Mouse (Mus musculus) ES-E14 (cell line): ENCODE results near the gene Tctn1. TPM values are rescaled to one million over a fixed set of nuclear protein-coding genes. Genes with fewer than 3 reads are reported as not detected.

ENCODE experiments used
- DNase-seq: peaks from one replicate; pipeline ENCODE4 v3.0.0-alpha.2; 2013; ENCODE audit warnings: low read depth, low spot score
- H3K27ac ChIP-seq: 2 replicates; pipeline ENCODE4 v1.5.1; 2012; ENCODE audit warnings: low read depth, mild to moderate bottlenecking, low read length, moderate library complexity, mixed read lengths; ENCODE audit not compliant: poor library complexity, insufficient read depth, severe bottlenecking
- H3K36me3 ChIP-seq: 2 replicates; pipeline ENCODE4 v1.6.1; 2012; ENCODE audit warnings: mild to moderate bottlenecking, low read length, moderate library complexity, mixed read lengths; ENCODE audit not compliant: control insufficient read depth, poor library complexity, insufficient read depth, severe bottlenecking
- H3K4me1 ChIP-seq, 2 experiments: fragments of 150-350 bp in 1 of 2; sonication (generic) in 1 of 2; 2 replicates each; pipeline ENCODE4 v1.6.1; 2012; ENCODE audit warnings: low read length in 2 of 2, mild to moderate bottlenecking in 1 of 2, mixed read lengths in 1 of 2; ENCODE audit not compliant: control insufficient read depth in 2 of 2, insufficient read depth in 2 of 2, poor library complexity in 1 of 2
- H3K4me3 ChIP-seq, 2 experiments: fragments of 150-350 bp in 1 of 2; sonication (generic) in 1 of 2; 2 replicates each; pipeline ENCODE4 v1.5.1; 2012; ENCODE audit warnings: low read length in 2 of 2, low read depth in 1 of 2, mild to moderate bottlenecking in 1 of 2, mixed read lengths in 1 of 2; ENCODE audit not compliant: insufficient read depth in 1 of 2, poor library complexity in 1 of 2, severe bottlenecking in 1 of 2
- H3K9ac ChIP-seq: 2 replicates; pipeline ENCODE4 v1.6.1; 2012; ENCODE audit warnings: low read depth, mild to moderate bottlenecking, low read length, mixed read lengths; ENCODE audit not compliant: poor library complexity, insufficient read depth, severe bottlenecking
- H3K9me3 ChIP-seq: fragments of 150-350 bp; sonication (generic); 2 replicates; pipeline ENCODE4 v1.6.1; 2012; ENCODE audit warnings: low read depth, mild to moderate bottlenecking, low read length; ENCODE audit not compliant: control insufficient read depth, insufficient read depth
- CHD2 ChIP-seq: IDR thresholded peaks from 2 replicates; pipeline ENCODE4 v1.6.1; 2014; ENCODE audit warnings: mild to moderate bottlenecking, low read depth, low read length, inconsistent platforms
- HCFC1 ChIP-seq: IDR thresholded peaks from 2 replicates; pipeline ENCODE4 v1.6.1; 2012; ENCODE audit warnings: low read length, inconsistent platforms, borderline replicate concordance; ENCODE audit not compliant: insufficient read depth
- MAFK ChIP-seq: IDR thresholded peaks from 2 replicates; pipeline ENCODE4 v1.6.1; 2014; ENCODE audit warnings: mild to moderate bottlenecking, low read depth, low read length, inconsistent platforms; ENCODE audit not compliant: insufficient read depth
- ZC3H11A ChIP-seq: IDR thresholded peaks from 2 replicates; pipeline ENCODE4 v1.6.1; 2012; ENCODE audit warnings: low read depth, mild to moderate bottlenecking, inconsistent platforms, low read length, borderline replicate concordance
- ZNF384 ChIP-seq: IDR thresholded peaks from 2 replicates; pipeline ENCODE4 v1.6.1; 2012; ENCODE audit warnings: low read depth, low read length, inconsistent platforms
- in situ Hi-C, 2 experiments: fragments of 600-800 bp; cut with MboI; formaldehyde crosslinking; loops; one replicate each; pipeline ENCODE4 v1.15.1; 2025; ENCODE audit warnings: low sequenced_read_pairs in 2 of 2, inconsistent platforms in 1 of 2; ENCODE audit not compliant: unreplicated experiment in 2 of 2
- total RNA-seq: library from RNA; depleted of rRNA; stranded (reverse); fragments of 300-350 nt; gene quantifications from 2 replicates; pipeline ENCODE4 v1.2.3, GENCODE M21; 2012

Tctn1 gene
- total RNA-seq, 1 experiment: 15.4 TPM

GRCm38 (mm10) chr5:122243781-122244523, 20.3 kb downstream of the Tctn1 start:
- no peaks in the 10 kb centered on the region; a peak in 1 of 4 replicates for H3K4me1 ChIP-seq
- H3K9me3 ChIP-seq: no peaks in the 10 kb centered on the region
- in situ Hi-C loops: no loop called here
- H3K27ac ChIP-seq: no peak overlapping the region
- H3K36me3 ChIP-seq: peaks cover 29% of the 10 kb centered on the region
- H3K9ac ChIP-seq: no peak overlapping the region
- H3K4me3 ChIP-seq: no peak overlapping the region
- TF ChIP-seq ZNF384 (no peak), CHD2 (no peak), HCFC1 (no peak), MAFK (no peak), ZC3H11A (no peak)
- no peak for DNase-seq

DNA sequence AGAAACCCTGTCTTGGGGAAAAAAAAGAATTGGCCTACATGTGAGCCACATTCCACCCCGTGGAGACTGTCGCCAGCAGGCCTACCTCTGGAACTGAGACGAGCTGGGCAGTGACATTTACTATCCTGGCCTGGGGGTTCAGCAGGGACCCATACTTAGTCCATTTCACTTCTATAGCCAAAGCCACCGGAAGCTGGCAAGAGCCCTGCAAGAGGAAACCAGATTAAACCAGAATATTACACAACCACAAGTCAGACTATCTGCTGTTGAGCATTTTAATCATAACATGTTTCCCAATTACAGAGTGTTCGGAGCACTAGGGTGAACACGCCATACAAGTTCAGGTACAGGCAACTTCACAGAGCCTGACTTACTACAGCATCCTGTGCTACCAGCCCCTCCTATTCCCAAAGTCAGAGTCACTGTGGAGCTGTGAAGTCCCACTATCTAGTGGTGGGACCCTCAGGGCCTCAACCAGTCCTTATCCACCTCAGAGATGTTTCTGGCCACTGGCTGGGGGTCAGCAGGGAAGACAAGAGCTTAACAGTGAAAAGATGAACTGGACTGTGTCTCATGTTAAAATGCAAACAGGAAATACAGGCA, 21.6 kb downstream of the Tctn1 start:
- H3K9me3 ChIP-seq: no peaks in the 10 kb centered on the region
- H3K36me3 ChIP-seq: peaks cover 27% of the 10 kb centered on the region
- no peaks in the 10 kb centered on the region; a peak in 1 of 4 replicates for H3K4me1 ChIP-seq
- TF ChIP-seq MAFK (no peak), ZNF384 (no peak), ZC3H11A (no peak), HCFC1 (no peak), CHD2 (no peak)
- in situ Hi-C loops: no loop called here
- no peak overlapping the region for H3K9ac ChIP-seq
- no peak overlapping the region for H3K4me3 ChIP-seq
- no peak for DNase-seq
- no peak overlapping the region for H3K27ac ChIP-seq

DNA sequence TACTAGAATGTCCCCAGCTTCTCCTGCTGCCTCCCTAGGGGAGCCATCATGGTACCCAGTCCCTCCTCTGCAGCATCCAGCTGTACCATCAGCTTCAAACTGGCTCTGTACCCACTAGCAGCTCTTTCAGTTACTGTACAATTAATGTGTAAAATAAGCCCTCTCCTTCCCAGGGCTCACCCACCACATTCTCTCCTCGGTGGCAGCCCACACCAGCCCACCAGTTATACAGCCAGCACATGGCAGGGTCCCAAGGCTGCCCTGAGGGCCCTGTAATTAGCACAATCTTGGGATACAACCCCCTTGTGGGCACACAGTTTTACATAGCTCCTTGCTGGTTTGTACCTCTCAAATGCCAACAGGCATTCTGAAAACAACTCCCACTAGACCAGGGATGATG, 23.3 kb downstream of the Tctn1 start:
- Histone ChIP-seq H3K4me1 (no peaks in the 10 kb centered on the region; a peak in 1 of 4 replicates), H3K4me3 (no peak overlapping the region), H3K36me3 (peaks cover 30% of the 10 kb centered on the region), H3K9ac (no peak overlapping the region), H3K9me3 (no peaks in the 10 kb centered on the region), H3K27ac (no peak overlapping the region)
- DNase-seq: no peak
- no peak for TF ChIP-seq ZNF384
- TF ChIP-seq ZC3H11A: no peak
- TF ChIP-seq MAFK: no peak
- no peak for TF ChIP-seq CHD2
- no peak for TF ChIP-seq HCFC1
- in situ Hi-C loops: no loop called here

- in situ Hi-C loops: no loop called here
- Histone ChIP-seq H3K9ac (no peak overlapping the region), H3K27ac (no peak overlapping the region; the same call in 1 of the 2 replicates), H3K9me3 (no peaks in the 10 kb centered on the region), H3K4me1 (no peaks in the 10 kb centered on the region; a peak in 1 of 4 replicates), H3K4me3 (no peak overlapping the region), H3K36me3 (peaks cover 30% of the 10 kb centered on the region)
- TF ChIP-seq HCFC1 (no peak), CHD2 (no peak), ZC3H11A (no peak), ZNF384 (no peak), MAFK (no peak)
- no peak for DNase-seq
These were observed 23.7 kb downstream of the Tctn1 start for GRCm38 (mm10) chr5:122240521-122240920.
